Mouse (Mus musculus): Measurements from ENCODE around the gene Dnah7a. TPM values are rescaled to one million over a fixed set of nuclear protein-coding genes. Genes with fewer than 3 reads are reported as not detected.
"Not testable (repeated sequence)": the region's sequence is repeated elsewhere in the genome, so short reads cannot be mapped to it uniquely, and the experiment has no call there.

Dnah7a gene
- total RNA-seq, 2 experiments from 2014 or later: not detected

DNA sequence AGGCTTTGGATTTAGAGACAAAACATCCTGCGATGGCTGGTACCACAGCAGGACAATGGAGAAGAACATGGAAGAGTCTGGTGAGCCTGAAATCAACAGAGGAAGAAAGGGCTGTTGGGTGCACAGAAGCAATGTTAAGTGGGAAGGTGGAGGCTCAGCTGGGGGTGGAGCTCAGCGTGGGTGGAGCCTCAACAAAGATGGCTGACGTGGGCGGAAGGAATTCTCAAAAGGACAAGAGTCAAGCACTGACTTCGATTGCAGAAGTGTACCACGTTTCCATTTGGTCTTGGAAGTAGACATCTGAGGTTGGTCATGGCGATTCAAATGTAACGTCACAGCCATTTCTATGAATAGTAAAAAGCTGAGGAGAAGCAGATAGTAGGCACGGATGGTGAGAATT is 4.5 kb upstream of the Dnah7a start:
- intact Hi-C loops (cut with DNase I; ENCODE audit: low total_unique reads): no loop called here

DNA sequence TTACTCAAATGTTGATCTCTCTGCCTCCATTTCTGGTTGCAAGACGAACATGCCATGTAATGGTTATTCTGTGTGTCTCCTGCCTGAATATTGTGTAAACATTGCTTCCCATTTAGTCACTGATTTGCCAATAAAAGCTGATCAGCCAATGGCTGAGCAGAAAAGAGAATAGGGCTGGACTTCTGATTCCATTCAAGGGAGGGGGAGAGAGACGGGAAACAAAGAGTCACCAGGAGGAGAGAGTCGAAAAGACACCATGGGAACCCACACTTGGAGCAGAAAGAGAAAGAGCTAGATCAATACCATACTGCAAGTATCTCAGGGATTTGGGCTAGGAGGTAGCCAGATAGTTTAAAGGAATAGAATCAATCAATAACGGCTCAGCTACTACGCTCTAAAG is 3.0 kb upstream of the Dnah7a start:
- DNase-seq; intact Hi-C loops (cut with DNase I; ENCODE audit: low total_unique reads): not testable (repeated sequence)

More for the DNA sequence above, 4.5 kb upstream of the Dnah7a start:
- no peak for DNase-seq

DNA sequence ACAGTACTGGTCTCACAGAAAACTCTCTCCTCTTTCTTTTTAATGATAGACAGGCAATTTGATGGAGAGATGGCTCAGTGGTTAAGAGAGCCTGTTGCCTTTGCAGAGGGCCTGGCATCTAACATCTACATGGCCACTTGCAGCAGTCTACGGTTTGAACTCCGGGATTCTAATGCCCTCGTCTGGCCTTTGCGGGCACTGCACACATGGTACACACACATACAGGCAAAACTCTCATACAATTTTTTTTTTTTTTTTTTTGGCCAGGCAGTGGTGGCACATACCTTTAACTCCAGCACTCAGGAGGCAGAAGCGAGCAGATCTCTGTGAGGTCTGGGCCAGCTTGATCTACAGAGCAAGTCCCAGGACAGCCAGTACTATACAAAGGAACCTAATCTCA is 2.4 kb downstream of the Dnah7a start:
- no peak for DNase-seq
- intact Hi-C loops (cut with DNase I; ENCODE audit: low total_unique reads): no loop called here

DNA sequence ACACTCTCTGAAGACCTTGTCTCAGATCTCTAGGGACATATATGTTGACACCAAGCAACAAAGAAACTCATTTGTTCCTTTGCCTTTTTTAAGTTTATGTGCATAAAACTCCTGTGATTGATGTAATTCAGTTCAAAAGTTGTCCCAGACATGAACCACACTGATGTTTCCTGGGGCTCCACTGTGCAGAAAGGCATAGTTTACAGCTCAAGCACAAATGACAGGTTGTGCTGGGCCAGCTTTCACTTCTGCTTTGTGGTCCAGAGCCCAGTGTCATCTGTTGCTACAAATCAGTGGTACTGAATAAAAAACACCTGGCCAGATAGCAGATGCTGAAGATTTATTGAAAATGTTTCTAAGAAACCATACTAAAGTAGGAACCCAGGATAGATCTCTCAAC is 42.3 kb downstream of the Dnah7a start:
- DNase-seq; intact Hi-C loops (cut with DNase I; ENCODE audit: low total_unique reads): not testable (repeated sequence)

DNA sequence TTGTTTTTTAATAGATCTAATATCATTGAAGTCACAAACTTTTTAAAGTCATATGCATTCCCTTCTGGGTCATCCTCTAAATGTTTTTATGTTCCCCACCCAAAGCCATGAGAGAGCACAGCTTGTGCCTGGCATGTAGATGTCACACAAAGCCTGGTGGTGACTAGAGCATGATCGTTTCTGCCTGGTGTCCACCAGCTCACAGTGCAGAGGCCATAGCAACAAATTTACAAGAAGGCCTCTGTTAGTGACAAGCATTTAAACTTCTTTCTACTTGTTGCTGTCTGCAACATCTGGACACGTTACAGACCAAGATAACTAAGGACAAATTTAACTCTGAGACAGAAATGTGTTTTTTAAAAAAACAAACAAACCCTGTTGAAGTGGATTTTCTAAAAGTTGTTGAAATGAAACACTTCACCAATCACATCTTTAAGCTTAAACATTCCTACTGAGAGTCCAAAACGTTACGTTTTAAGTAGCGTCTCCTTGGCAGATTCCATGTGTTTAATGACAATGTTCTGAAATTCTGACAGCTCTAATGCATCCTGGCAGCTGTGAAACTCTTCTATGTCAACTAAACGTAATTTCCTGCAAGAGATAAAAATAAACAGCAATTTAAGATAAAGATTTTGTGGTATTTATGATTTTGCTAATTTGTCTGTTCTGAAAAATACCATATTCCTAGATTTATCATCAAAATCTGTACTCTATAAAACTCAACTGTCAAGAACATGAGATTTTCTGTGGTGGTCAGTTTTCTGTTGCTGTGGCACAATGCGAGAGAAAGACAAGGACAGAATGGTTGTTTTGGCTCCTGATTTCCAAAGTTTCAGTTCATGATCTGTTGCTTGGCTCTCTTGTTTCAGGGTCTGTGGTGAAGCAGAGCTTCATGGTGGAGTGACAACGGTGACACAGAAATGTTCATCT is 66.5 kb downstream of the Dnah7a start:
- DNase-seq: no peak
- intact Hi-C loops (cut with DNase I; ENCODE audit: low total_unique reads): no loop called here

GRCm38 (mm10) chr1:53635641-53636040 is 70.9 kb downstream of the Dnah7a start:
- intact Hi-C loops (cut with DNase I; ENCODE audit: low total_unique reads): not testable (repeated sequence)

GRCm38 (mm10) chr1:53632040-53632439 is 74.5 kb downstream of the Dnah7a start:
- intact Hi-C loops (cut with DNase I; ENCODE audit: low total_unique reads); DNase-seq: not testable (repeated sequence)

More at GRCm38 (mm10) chr1:53635641-53636040, 70.9 kb downstream of the Dnah7a start:
- DNase-seq: not testable (repeated sequence)

- intact Hi-C loops (cut with DNase I; ENCODE audit: low total_unique reads): no loop called here
- no peak for DNase-seq
Measured at GRCm38 (mm10) chr1:53630011-53630410, 76.6 kb downstream of the Dnah7a start.

DNA sequence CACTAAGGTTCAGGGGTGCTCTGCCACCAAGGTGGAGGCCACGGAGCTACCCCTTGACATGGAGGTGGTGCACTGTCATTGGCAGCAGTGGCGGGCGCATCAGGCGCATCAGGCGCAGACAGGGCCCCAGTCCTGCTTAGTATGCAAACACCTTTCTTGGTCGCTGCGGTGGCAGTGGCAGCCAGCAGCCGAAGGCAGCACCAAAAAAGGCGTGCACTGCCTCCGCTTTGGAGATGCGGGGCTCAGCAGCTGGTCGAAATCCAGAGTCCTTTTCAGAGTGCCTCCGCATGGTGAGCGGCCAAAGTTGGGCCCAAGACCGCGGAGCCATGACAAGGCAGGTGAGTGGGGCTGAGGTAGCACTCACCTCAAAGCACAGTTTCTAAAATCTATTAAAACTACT is 93.1 kb downstream of the Dnah7a start:
- intact Hi-C loops (cut with DNase I; ENCODE audit: low total_unique reads): no loop called here
- DNase-seq: no peak

- intact Hi-C loops (cut with DNase I; ENCODE audit: low total_unique reads); DNase-seq: not testable (repeated sequence)
Measured at GRCm38 (mm10) chr1:53581326-53581725, 125.3 kb downstream of the Dnah7a start.

DNA sequence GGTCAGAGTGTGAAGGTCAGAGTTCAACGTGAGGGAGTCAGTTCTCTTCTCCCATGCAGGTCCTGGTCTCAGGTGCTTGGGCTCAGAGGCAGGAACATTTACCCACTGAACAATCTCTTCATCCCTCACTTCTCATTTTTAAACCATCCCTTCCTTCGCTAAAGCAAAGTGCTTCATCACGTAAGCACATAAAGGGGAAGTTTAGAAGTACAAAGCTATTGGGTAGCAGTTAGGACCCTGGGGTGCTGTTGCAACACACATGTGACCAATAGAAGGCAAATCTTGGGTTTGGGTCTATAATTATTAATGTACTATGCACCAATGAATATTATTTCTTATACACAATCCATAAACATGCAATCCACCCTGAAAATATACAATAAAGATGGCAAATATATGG is 148.7 kb downstream of the Dnah7a start:
- intact Hi-C loops (cut with DNase I; ENCODE audit: low total_unique reads); DNase-seq: not testable (repeated sequence)

GRCm38 (mm10) chr1:53547018-53547417 is 159.6 kb downstream of the Dnah7a start:
- DNase-seq; intact Hi-C loops (cut with DNase I; ENCODE audit: low total_unique reads): not testable (repeated sequence)

DNA sequence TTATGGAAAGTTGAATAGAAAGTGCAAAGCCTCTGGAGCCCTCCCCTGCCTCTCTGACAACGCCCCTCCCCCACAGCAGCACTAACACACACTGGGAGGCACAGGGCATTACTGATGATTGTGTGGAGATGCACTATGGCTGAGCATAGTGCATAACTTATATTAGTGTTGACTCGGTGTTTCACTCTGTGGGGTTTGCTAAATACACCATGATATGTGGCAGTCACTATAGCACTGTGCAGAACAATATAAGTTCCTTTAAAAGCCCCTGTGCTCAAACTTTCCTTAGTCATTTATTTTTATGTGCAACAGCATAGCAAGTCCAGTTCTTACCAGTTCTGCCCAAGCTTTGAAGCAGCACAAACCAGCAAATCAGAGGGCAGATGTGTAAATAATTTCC is 168.2 kb downstream of the Dnah7a start:
- intact Hi-C loops (cut with DNase I; ENCODE audit: low total_unique reads); DNase-seq: not testable (repeated sequence)

DNA sequence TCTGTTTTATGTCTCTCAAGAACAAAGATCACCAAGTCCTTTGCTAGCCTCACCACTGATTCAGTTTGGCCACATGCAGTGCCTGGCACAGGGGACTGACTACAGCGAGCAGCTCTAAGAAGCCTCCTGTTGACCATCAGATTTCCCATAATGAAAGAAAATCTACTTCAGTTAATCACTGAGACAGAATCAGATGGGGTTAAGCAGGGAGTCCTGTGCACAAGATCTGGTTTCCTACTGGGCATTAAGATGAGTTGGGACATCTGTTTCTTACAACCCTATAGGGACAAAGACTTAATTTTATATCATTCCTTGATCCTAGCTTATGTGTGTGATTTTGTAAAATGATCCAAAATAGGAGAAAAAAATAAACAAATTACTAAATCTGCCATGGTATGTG is 171.8 kb downstream of the Dnah7a start:
- DNase-seq; intact Hi-C loops (cut with DNase I; ENCODE audit: low total_unique reads): not testable (repeated sequence)

DNA sequence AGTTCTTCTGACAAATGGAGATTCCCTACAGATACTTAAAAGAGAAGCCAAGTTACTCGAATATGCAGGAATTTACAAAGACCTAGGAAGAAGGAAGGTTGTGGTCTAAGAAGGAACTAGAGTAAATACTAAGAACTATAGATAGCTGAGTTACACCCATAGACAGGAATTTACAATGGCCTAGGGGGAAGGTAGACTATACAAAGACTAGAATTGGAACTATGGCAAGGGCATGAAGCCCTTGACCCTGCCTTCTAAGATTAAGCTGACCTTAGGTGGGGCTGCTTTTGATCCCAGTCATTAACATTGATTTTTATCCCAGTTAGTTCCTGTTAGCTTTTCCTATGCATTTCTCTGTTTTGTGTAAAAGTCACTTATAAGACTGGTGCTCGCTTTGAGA is 180.6 kb downstream of the Dnah7a start:
- DNase-seq; intact Hi-C loops (cut with DNase I; ENCODE audit: low total_unique reads): not testable (repeated sequence)

- no peak for DNase-seq
- intact Hi-C loops (cut with DNase I; ENCODE audit: low total_unique reads): no loop called here
Measured at GRCm38 (mm10) chr1:53473699-53474098, 232.9 kb downstream of the Dnah7a start.

- intact Hi-C loops (cut with DNase I; ENCODE audit: low total_unique reads); DNase-seq: not testable (repeated sequence)
Measured at GRCm38 (mm10) chr1:53472084-53472483, 234.5 kb downstream of the Dnah7a start.

GRCm38 (mm10) chr1:53467325-53467670 is 239.3 kb downstream of the Dnah7a start:
- DNase-seq: no peak
- intact Hi-C loops (cut with DNase I; ENCODE audit: low total_unique reads): no loop called here

- DNase-seq; intact Hi-C loops (cut with DNase I; ENCODE audit: low total_unique reads): not testable (repeated sequence)
Measured at GRCm38 (mm10) chr1:53466524-53467324, 239.9 kb downstream of the Dnah7a start.

GRCm38 (mm10) chr1:53439173-53439572 is 267.4 kb downstream of the Dnah7a start:
- DNase-seq; intact Hi-C loops (cut with DNase I; ENCODE audit: low total_unique reads): not testable (repeated sequence)
